Mouse (Mus musculus) neural tube, embryonic 14.5 days (tissue): ENCODE measurements around the gene Ttyh3. TPM values are rescaled to one million over a fixed set of nuclear protein-coding genes. Genes with fewer than 3 reads are reported as not detected.

Experiments used
- ATAC-seq: fragments of 200-750 bp; cut with Nextera tagmentation; 2 replicates; pipeline ENCODE4 v1.8.0; 2017; ENCODE audit warnings: low read depth, mild to moderate bottlenecking, moderate TSS enrichment, moderate library complexity
- H3K27ac ChIP-seq: fragments of 300-500 bp; sonication (generic); 2 replicates; pipeline ENCODE4 v1.5.1; 2014; ENCODE audit warnings: low read depth, mild to moderate bottlenecking, control low read depth, low read length, moderate library complexity, mixed read lengths
- H3K27me3 ChIP-seq: fragments of 300-500 bp; sonication (generic); 2 replicates; pipeline ENCODE4 v1.6.1; 2014; ENCODE audit warnings: low read length; ENCODE audit not compliant: control insufficient read depth, insufficient read depth
- H3K36me3 ChIP-seq: fragments of 300-500 bp; sonication (generic); 2 replicates; pipeline ENCODE4 v1.6.1; 2014; ENCODE audit warnings: low read length, mixed read lengths; ENCODE audit not compliant: control insufficient read depth, insufficient read depth
- H3K4me1 ChIP-seq: fragments of 300-500 bp; sonication (generic); 2 replicates; pipeline ENCODE4 v1.6.1; 2014; ENCODE audit warnings: low read length; ENCODE audit not compliant: control insufficient read depth, insufficient read depth
- H3K4me2 ChIP-seq: fragments of 300-500 bp; sonication (generic); 2 replicates; pipeline ENCODE4 v1.6.1; 2014; ENCODE audit warnings: mild to moderate bottlenecking, low read depth, low read length, control low read depth
- H3K4me3 ChIP-seq: fragments of 300-500 bp; sonication (generic); 2 replicates; pipeline ENCODE4 v1.5.1; 2014; ENCODE audit warnings: low read depth, low read length, control low read depth, mixed read lengths
- H3K9ac ChIP-seq: fragments of 300-500 bp; sonication (generic); replicated peaks from 2 replicates; pipeline ENCODE4 v1.6.1; 2014; ENCODE audit warnings: low read depth, mild to moderate bottlenecking, control low read depth, low read length, mixed read lengths
- H3K9me3 ChIP-seq: fragments of 300-500 bp; sonication (generic); 2 replicates; pipeline ENCODE4 v1.6.1; 2016; ENCODE audit warnings: low read length; ENCODE audit not compliant: control insufficient read depth
- WGBS: fragments of 180-500 bp; shearing (Covaris S2); extraction: QIAGEN DNeasy Blood & Tissue Kit; methylation state at CpG from one replicate; pipeline ENCODE4 v1.1.7; 2014; 5-methylcytosine and 5-hydroxymethylcytosine counted together
- polyA plus RNA-seq: library from polyadenylated mRNA; unstranded; fragments of >200 nt; fragmentation: Nextera tagmentation; extraction: Ambion mirVana; gene quantifications from 2 replicates; pipeline ENCODE4 v1.2.1, GENCODE M21; 2014

Ttyh3 gene
- polyA plus RNA-seq, 1 experiment from 2014 or later: 89.4 TPM

GRCm38 (mm10) chr5:140602540-140602939 lies 46.3 kb downstream of the Ttyh3 start:
- H3K27me3 ChIP-seq: peaks cover 3% of the 10 kb centered on the region; the same call in 1 of the 2 replicates
- no peak overlapping the region for H3K27ac ChIP-seq
- 28% methylated on average over 2 of the region's 2 CpGs for WGBS
- no peak for ATAC-seq
- H3K4me2 ChIP-seq: no peak overlapping the region
- no peak overlapping the region for H3K9ac ChIP-seq
- peaks cover 15% of the 10 kb centered on the region for H3K4me1 ChIP-seq
- no peak overlapping the region for H3K4me3 ChIP-seq
- no peaks in the 10 kb centered on the region for H3K36me3 ChIP-seq
- no peaks in the 10 kb centered on the region for H3K9me3 ChIP-seq

GRCm38 (mm10) chr5:140601712-140602111 lies 47.1 kb downstream of the Ttyh3 start:
- WGBS: 61% methylated on average over 12 of the region's 12 CpGs
- peak; percentile 39; the same call in 1 of the 2 replicates for ATAC-seq
- Histone ChIP-seq H3K4me2 (no peak overlapping the region), H3K4me1 (peaks cover 7% of the 10 kb centered on the region), H3K9ac (no peak overlapping the region), H3K27me3 (0 out of 2 replicates have a peak, but pooled peaks cover 3% of the 10 kb centered on the region), H3K36me3 (no peaks in the 10 kb centered on the region), H3K9me3 (no peaks in the 10 kb centered on the region), H3K4me3 (no peak overlapping the region), H3K27ac (no peak overlapping the region)

- no peak for ATAC-seq
Measured at GRCm38 (mm10) chr5:140599939-140600338, 48.9 kb downstream of the Ttyh3 start.

GRCm38 (mm10) chr5:140597787-140598186 lies 51.0 kb downstream of the Ttyh3 start:
- no peak for ATAC-seq
- Histone ChIP-seq H3K27ac (no peak overlapping the region), H3K9ac (no peak overlapping the region), H3K4me3 (no peak overlapping the region), H3K9me3 (no peaks in the 10 kb centered on the region), H3K4me1 (no peaks in the 10 kb centered on the region), H3K27me3 (no peaks in the 10 kb centered on the region), H3K36me3 (no peaks in the 10 kb centered on the region), H3K4me2 (no peak overlapping the region)
- 91% methylated on average over 4 of the region's 4 CpGs for WGBS

More at GRCm38 (mm10) chr5:140599939-140600338, 48.9 kb downstream of the Ttyh3 start:
- Histone ChIP-seq H3K4me3 (no peak overlapping the region), H3K4me2 (no peak overlapping the region), H3K9ac (no peak overlapping the region), H3K27me3 (no peaks in the 10 kb centered on the region), H3K27ac (no peak overlapping the region), H3K9me3 (no peaks in the 10 kb centered on the region), H3K4me1 (no peaks in the 10 kb centered on the region), H3K36me3 (no peaks in the 10 kb centered on the region)
- 35% methylated on average over 5 of the region's 5 CpGs for whole genome bisulfite sequencing

GRCm38 (mm10) chr5:140596927-140597588 lies 51.8 kb downstream of the Ttyh3 start:
- no peaks in the 10 kb centered on the region for H3K4me1 ChIP-seq
- no peaks in the 10 kb centered on the region for H3K27me3 ChIP-seq
- H3K27ac ChIP-seq: no peak overlapping the region
- H3K9me3 ChIP-seq: no peaks in the 10 kb centered on the region
- H3K36me3 ChIP-seq: no peaks in the 10 kb centered on the region
- no peak for ATAC-seq
- no peak overlapping the region for H3K4me3 ChIP-seq
- H3K9ac ChIP-seq: no peak overlapping the region
- H3K4me2 ChIP-seq: no peak overlapping the region
- 77% methylated on average over 18 of the region's 18 CpGs for WGBS

- no peak for ATAC-seq
- WGBS: 88% methylated on average over 3 of the region's 3 CpGs
- no peaks in the 10 kb centered on the region for H3K27me3 ChIP-seq
- H3K36me3 ChIP-seq: no peaks in the 10 kb centered on the region
- H3K9ac ChIP-seq: no peak overlapping the region
- H3K27ac ChIP-seq: no peak overlapping the region
- no peaks in the 10 kb centered on the region for H3K9me3 ChIP-seq
- no peak overlapping the region for H3K4me3 ChIP-seq
- H3K4me1 ChIP-seq: no peaks in the 10 kb centered on the region
- no peak overlapping the region for H3K4me2 ChIP-seq
Measured at GRCm38 (mm10) chr5:140596426-140596825, 52.4 kb downstream of the Ttyh3 start.

- no peak for ATAC-seq
- Histone ChIP-seq H3K4me3 (no peak overlapping the region), H3K27me3 (no peaks in the 10 kb centered on the region), H3K36me3 (no peaks in the 10 kb centered on the region), H3K27ac (no peak overlapping the region), H3K4me1 (no peaks in the 10 kb centered on the region), H3K4me2 (no peak overlapping the region), H3K9me3 (no peaks in the 10 kb centered on the region), H3K9ac (no peak overlapping the region)
- WGBS: 69% methylated on average over 5 of the region's 5 CpGs
Measured at GRCm38 (mm10) chr5:140594846-140595245, 54.0 kb downstream of the Ttyh3 start.

- H3K4me3 ChIP-seq: no peak overlapping the region
- no peak overlapping the region for H3K9ac ChIP-seq
- H3K4me2 ChIP-seq: no peak overlapping the region
- H3K27me3 ChIP-seq: no peaks in the 10 kb centered on the region
- ATAC-seq: no peak
- H3K36me3 ChIP-seq: no peaks in the 10 kb centered on the region
- no peaks in the 10 kb centered on the region; the same call in 1 of the 2 replicates for H3K4me1 ChIP-seq
- 90% methylated on average over 16 of the region's 16 CpGs for WGBS
- H3K27ac ChIP-seq: no peak overlapping the region
- no peaks in the 10 kb centered on the region for H3K9me3 ChIP-seq
Measured at GRCm38 (mm10) chr5:140589082-140589774, 59.6 kb downstream of the Ttyh3 start.

GRCm38 (mm10) chr5:140583732-140584368 lies 65.0 kb downstream of the Ttyh3 start:
- ATAC-seq: peak; percentile 79; the same call in 1 of the 2 replicates
- H3K4me1 ChIP-seq: peaks cover 21% of the 10 kb centered on the region; the same call in 1 of the 2 replicates
- H3K27ac ChIP-seq: peak overlapping the region; percentile 44
- no peaks in the 10 kb centered on the region for H3K36me3 ChIP-seq
- H3K4me3 ChIP-seq: no peak overlapping the region
- H3K27me3 ChIP-seq: no peaks in the 10 kb centered on the region
- H3K9me3 ChIP-seq: no peaks in the 10 kb centered on the region
- 9% methylated on average over 6 of the region's 6 CpGs for WGBS
- H3K9ac ChIP-seq: no peak overlapping the region
- no peak overlapping the region for H3K4me2 ChIP-seq
